Mouse (Mus musculus): Measurements from ENCODE around the gene Gltpd2. TPM values are rescaled to one million over a fixed set of nuclear protein-coding genes. Genes with fewer than 3 reads are reported as not detected.
A peak's percentile ranks its signal among the peaks of the same experiment; 100 is the strongest.
"Not testable (repeated sequence)": the region's sequence is repeated elsewhere in the genome, so short reads cannot be mapped to it uniquely, and the experiment has no call there.

Gltpd2 gene
- polyA plus RNA-seq, 1 experiment: not detected

- 10% methylated on average over 41 of the region's 41 CpGs for WGBS
- no peaks in the 10 kb centered on the region for H3K27me3 ChIP-seq (ENCODE audit: control insufficient read depth, insufficient read depth, low read length)
- H3K4me3 ChIP-seq (replicated peaks; ENCODE audit: insufficient read depth, low read depth, low read length): peak overlapping the region; percentile 17
- peaks cover 3% of the 10 kb centered on the region; the same call in 1 of the 2 replicates for H3K4me1 ChIP-seq (ENCODE audit: control insufficient read depth, insufficient read depth, low read length)
- TF ChIP-seq POLR2A (IDR thresholded peaks at IDR 0.05; ENCODE audit: borderline replicate concordance, insufficient read depth, low read length) (no peak), CTCF (IDR thresholded peaks at IDR 0.05; ENCODE audit: borderline replicate concordance, insufficient read depth, low read depth, low read length) (no peak)
- H3K27ac ChIP-seq (ENCODE audit: insufficient read depth, low read length): peak overlapping the region; percentile 12; the same call in 1 of the 2 replicates
- peak; percentile 44 to 59 for DNase-seq
Measured at GRCm38 (mm10) chr11:70520178-70520769, 1.3 kb downstream of the Gltpd2 start.

DNA sequence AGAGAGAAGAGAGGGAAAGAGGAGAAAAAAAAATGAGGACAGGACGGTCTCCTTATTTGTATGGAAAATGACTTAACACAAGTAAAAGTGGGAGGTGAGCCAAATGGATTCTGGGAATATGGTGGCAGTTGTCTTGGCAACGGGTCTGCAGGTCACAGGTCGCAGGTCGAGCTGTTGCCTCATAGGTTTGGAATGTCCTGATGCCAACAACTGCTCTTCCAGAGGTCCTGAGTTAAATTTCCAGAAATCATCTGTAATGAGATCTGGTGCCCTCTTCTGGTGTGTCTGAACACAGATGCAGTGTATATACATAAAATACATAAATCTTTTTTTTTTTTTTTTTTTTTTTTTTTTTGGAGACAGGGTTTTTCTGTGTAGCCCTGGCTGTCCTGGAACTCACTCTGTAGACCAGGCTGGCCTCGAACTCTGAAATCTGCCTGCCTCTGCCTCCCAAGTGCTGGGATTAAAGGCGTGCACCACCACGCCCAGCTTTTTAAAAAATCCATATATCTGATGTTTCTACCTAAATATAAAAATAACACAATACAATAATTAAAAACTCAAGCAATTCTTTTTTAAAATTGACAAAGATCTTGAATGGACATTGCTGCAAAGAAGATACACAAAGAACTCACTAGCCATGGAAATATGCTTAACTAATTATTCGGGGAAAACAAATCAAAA lies 4.5 kb downstream of the Gltpd2 start:
- H3K4me1 ChIP-seq (ENCODE audit: control insufficient read depth, insufficient read depth, low read length); H3K4me3 ChIP-seq (replicated peaks; ENCODE audit: insufficient read depth, low read depth, low read length); H3K27ac ChIP-seq (ENCODE audit: insufficient read depth, low read length); H3K27me3 ChIP-seq (ENCODE audit: control insufficient read depth, insufficient read depth, low read length); DNase-seq: not testable (repeated sequence)
- whole genome bisulfite sequencing: 88% methylated on average over 8 of the region's 8 CpGs

DNA sequence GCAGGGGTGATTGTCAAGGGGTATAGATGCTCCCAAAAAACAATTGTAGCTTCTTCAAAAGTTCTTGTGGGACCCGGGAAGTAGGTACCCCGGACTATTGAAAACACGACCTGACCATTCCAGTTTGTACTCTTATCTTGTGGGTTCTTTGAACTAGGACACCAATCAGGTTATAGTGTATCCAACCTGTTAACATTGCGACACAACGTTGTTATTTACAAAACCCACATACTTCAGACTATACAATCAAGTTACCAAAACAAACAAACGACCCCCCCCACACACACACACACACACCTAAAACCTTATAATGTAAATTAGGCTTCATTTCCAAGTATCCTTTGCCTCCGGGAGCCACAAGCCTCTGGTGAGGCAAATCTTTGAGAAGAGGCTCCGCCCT lies 5.8 kb downstream of the Gltpd2 start:
- WGBS: 8% methylated on average over 8 of the region's 8 CpGs
- H3K27me3 ChIP-seq (ENCODE audit: control insufficient read depth, insufficient read depth, low read length): no peaks in the 10 kb centered on the region
- no peak for DNase-seq
- H3K4me1 ChIP-seq (ENCODE audit: control insufficient read depth, insufficient read depth, low read length): peaks cover 7% of the 10 kb centered on the region
- TF ChIP-seq POLR2A (IDR thresholded peaks at IDR 0.05; ENCODE audit: borderline replicate concordance, insufficient read depth, low read length) (no peak), CTCF (IDR thresholded peaks at IDR 0.05; ENCODE audit: borderline replicate concordance, insufficient read depth, low read depth, low read length) (no peak)
- no peak overlapping the region for H3K27ac ChIP-seq (ENCODE audit: insufficient read depth, low read length)
- peak overlapping the region; percentile 38 for H3K4me3 ChIP-seq (replicated peaks; ENCODE audit: insufficient read depth, low read depth, low read length)

DNA sequence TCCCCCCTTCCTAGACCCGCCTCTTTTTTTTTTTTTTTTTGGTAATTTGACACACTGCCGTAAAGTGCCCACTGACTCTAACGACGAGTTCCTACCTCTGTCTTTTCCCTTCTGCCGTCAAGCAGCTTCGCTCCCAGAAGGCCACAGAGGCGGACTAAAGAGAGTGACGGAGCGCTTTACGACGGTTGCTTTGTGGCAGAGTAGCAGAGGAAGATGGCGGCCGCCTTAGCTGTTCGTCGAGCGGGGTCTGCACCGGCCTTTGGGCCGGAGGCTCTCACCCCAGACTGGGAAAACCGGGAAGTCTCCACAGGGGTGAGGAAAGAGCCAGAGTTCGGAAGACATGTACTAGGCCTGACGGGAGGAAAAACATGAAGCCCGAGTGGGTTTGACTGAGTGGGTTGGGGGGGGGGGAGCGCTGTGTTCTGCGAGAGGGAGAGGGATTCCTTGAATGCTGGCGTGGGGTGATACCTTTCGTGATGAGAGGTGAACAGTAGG lies 6.2 kb downstream of the Gltpd2 start, which contains the start of gene Psmb6:
Psmb6 (plus strand) TSS at position 184 of the 495 bp plus-strand sequence.
- peak; percentile 91 to 97 for DNase-seq
- under 1% methylated on average over 26 of the region's 26 CpGs for WGBS
- H3K4me1 ChIP-seq (ENCODE audit: control insufficient read depth, insufficient read depth, low read length): peaks cover 6% of the 10 kb centered on the region
- no peak within 1 kb of the TSS for H3K27ac ChIP-seq (ENCODE audit: insufficient read depth, low read length)
- TF ChIP-seq POLR2A (IDR thresholded peaks at IDR 0.05; ENCODE audit: borderline replicate concordance, insufficient read depth, low read length) (peak; percentile 84; the same call in 1 of the 2 replicates), CTCF (IDR thresholded peaks at IDR 0.05; ENCODE audit: borderline replicate concordance, insufficient read depth, low read depth, low read length) (no peak)
- H3K27me3 ChIP-seq (ENCODE audit: control insufficient read depth, insufficient read depth, low read length): no peaks in the 10 kb centered on the region
- peak within 1 kb of the TSS; percentile 88 for H3K4me3 ChIP-seq (replicated peaks; ENCODE audit: insufficient read depth, low read depth, low read length)

DNA sequence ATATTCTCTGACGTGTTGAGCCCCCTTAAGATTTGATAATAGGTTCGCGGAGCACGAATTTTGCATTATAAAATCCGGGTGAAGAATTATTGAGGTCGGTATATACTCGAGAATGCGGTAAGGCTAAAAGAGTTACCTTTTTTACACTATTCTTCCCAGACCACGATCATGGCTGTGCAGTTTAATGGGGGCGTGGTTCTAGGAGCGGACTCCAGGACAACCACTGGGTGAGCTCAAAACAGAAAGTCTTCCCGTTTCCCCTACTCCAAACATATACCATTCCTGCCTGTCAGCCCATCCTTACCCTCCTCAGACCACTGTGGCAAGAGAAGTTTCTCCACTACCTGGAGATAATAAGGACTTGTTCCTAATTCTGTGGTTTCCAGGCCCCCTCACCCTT lies 6.7 kb downstream of the Gltpd2 start:
- H3K4me1 ChIP-seq (ENCODE audit: control insufficient read depth, insufficient read depth, low read length): peaks cover 6% of the 10 kb centered on the region; the same call in 1 of the 2 replicates
- DNase-seq: no peak
- H3K27ac ChIP-seq (ENCODE audit: insufficient read depth, low read length): no peak overlapping the region
- H3K4me3 ChIP-seq (replicated peaks; ENCODE audit: insufficient read depth, low read depth, low read length): peak overlapping the region; percentile 88
- 2% methylated on average over 12 of the region's 12 CpGs for WGBS
- H3K27me3 ChIP-seq (ENCODE audit: control insufficient read depth, insufficient read depth, low read length): no peaks in the 10 kb centered on the region
- TF ChIP-seq CTCF (IDR thresholded peaks at IDR 0.05; ENCODE audit: borderline replicate concordance, insufficient read depth, low read depth, low read length) (no peak), POLR2A (IDR thresholded peaks at IDR 0.05; ENCODE audit: borderline replicate concordance, insufficient read depth, low read length) (no peak)

DNA sequence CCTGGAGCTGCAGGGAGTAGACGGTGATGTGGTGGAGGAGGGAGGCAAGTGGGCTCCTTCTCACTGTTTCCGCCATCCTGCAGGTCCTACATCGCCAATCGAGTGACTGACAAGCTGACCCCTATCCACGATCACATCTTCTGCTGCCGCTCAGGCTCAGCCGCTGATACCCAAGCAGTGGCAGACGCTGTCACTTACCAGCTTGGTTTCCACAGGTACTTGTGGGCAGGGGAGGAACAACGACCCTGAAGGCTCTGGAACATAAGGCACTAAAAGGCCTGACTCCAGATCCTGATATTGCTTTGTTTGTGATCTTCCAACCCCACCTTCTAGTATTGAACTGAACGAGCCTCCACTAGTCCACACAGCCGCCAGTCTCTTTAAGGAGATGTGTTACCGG lies 7.2 kb downstream of the Gltpd2 start:
- WGBS: 85% methylated on average over 12 of the region's 12 CpGs
- TF ChIP-seq CTCF (IDR thresholded peaks at IDR 0.05; ENCODE audit: borderline replicate concordance, insufficient read depth, low read depth, low read length) (no peak), POLR2A (IDR thresholded peaks at IDR 0.05; ENCODE audit: borderline replicate concordance, insufficient read depth, low read length) (no peak)
- DNase-seq: no peak
- Histone ChIP-seq H3K4me1 (ENCODE audit: control insufficient read depth, insufficient read depth, low read length) (peaks cover 6% of the 10 kb centered on the region; the same call in 1 of the 2 replicates), H3K27ac (ENCODE audit: insufficient read depth, low read length) (no peak overlapping the region), H3K4me3 (replicated peaks; ENCODE audit: insufficient read depth, low read depth, low read length) (no peak overlapping the region), H3K27me3 (ENCODE audit: control insufficient read depth, insufficient read depth, low read length) (no peaks in the 10 kb centered on the region)

GRCm38 (mm10) chr11:70528610-70529009 lies 9.6 kb downstream of the Gltpd2 start:
- no peak for DNase-seq
- H3K4me1 ChIP-seq (ENCODE audit: control insufficient read depth, insufficient read depth, low read length): peaks cover 6% of the 10 kb centered on the region; the same call in 1 of the 2 replicates
- H3K27me3 ChIP-seq (ENCODE audit: control insufficient read depth, insufficient read depth, low read length): no peaks in the 10 kb centered on the region
- TF ChIP-seq CTCF (IDR thresholded peaks at IDR 0.05; ENCODE audit: borderline replicate concordance, insufficient read depth, low read depth, low read length): no peak
- no peak for TF ChIP-seq POLR2A (IDR thresholded peaks at IDR 0.05; ENCODE audit: borderline replicate concordance, insufficient read depth, low read length)
- H3K4me3 ChIP-seq (replicated peaks; ENCODE audit: insufficient read depth, low read depth, low read length): no peak overlapping the region
- WGBS: 84% methylated on average over 7 of the region's 7 CpGs
- H3K27ac ChIP-seq (ENCODE audit: insufficient read depth, low read length): no peak overlapping the region

GRCm38 (mm10) chr11:70531065-70531464 lies 12.1 kb downstream of the Gltpd2 start:
- not testable (repeated sequence) for DNase-seq

More at GRCm38 (mm10) chr11:70531065-70531464, 12.1 kb downstream of the Gltpd2 start:
- not testable (repeated sequence) for H3K27me3 ChIP-seq (ENCODE audit: control insufficient read depth, insufficient read depth, low read length); H3K27ac ChIP-seq (ENCODE audit: insufficient read depth, low read length); H3K4me3 ChIP-seq (replicated peaks; ENCODE audit: insufficient read depth, low read depth, low read length); H3K4me1 ChIP-seq (ENCODE audit: control insufficient read depth, insufficient read depth, low read length)
- 78% methylated on average over 2 of the region's 2 CpGs for WGBS

Measured in cerebellum, adult 2 months (tissue).